Mouse (Mus musculus): ENCODE measurements around the gene Rnase2a. TPM values are rescaled to one million over a fixed set of nuclear protein-coding genes. Genes with fewer than 3 reads are reported as not detected.

Gene Rnase2a
- not detected for polyA plus RNA-seq (2017; shearing (Covaris generic))

DNA sequence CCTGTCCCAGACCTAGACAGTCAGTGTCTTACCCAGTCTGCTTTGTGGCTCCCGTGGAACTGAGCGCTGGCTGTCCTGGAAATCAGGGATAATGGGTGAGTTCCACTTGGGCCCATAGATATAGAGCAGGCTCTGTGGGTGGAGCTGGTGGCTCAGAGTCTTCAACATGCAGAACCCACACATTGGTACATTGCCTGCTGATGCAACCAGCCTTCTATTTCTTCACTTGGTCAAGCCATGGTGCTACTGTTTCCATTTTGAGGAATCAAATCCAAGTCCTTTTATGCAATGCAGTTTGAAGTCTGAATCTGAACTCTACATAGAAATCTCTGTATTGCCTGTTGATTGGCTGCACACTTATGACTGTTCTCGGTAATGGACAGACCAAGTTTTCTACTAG is at the start of gene Rnase2a:
Rnase2a (minus strand) TSS at position 72 of the 400 bp plus-strand sequence.

Other genes starting within 250 kb of the Rnase2a start
- not detected for gene Rnase10, start 248.4 kb downstream of the Rnase2a start, polyA plus RNA-seq (2017; shearing (Covaris generic))
- 0.32 TPM for gene Rnase9, start 214.2 kb downstream of the Rnase2a start, polyA plus RNA-seq (2017; shearing (Covaris generic))
- not detected for gene Rnase11, start 205.9 kb downstream of the Rnase2a start, polyA plus RNA-seq (2017; shearing (Covaris generic))
- gene Rnase12, start 198.5 kb downstream of the Rnase2a start, polyA plus RNA-seq (2017; shearing (Covaris generic)): not detected
- gene Olfr750, start 181.7 kb downstream of the Rnase2a start, polyA plus RNA-seq (2017; shearing (Covaris generic)): not detected
- gene Rnase4, start 165.0 kb downstream of the Rnase2a start, polyA plus RNA-seq (2017; shearing (Covaris generic)): 8.5 TPM
- gene Ang, start 165.0 kb downstream of the Rnase2a start, polyA plus RNA-seq (2017; shearing (Covaris generic)): 3.5 TPM
- gene Eddm3b, start 141.7 kb downstream of the Rnase2a start, polyA plus RNA-seq (2017; shearing (Covaris generic)): not detected
- gene Rnase6, start 132.2 kb downstream of the Rnase2a start, polyA plus RNA-seq (2017; shearing (Covaris generic)): not detected
- not detected for gene Rnase1, start 109.3 kb downstream of the Rnase2a start, polyA plus RNA-seq (2017; shearing (Covaris generic))
- gene Rnase2b, start 93.9 kb downstream of the Rnase2a start, polyA plus RNA-seq (2017; shearing (Covaris generic)): not detected
- gene Ang2, start 57.0 kb downstream of the Rnase2a start, polyA plus RNA-seq (2017; shearing (Covaris generic)): not detected
- gene Ear14, start 52.7 kb downstream of the Rnase2a start, polyA plus RNA-seq (2017; shearing (Covaris generic)): not detected
- gene Gm7247, start 105.6 kb upstream of the Rnase2a start, polyA plus RNA-seq (2017; shearing (Covaris generic)): not detected
- not detected for gene Vmn2r88, start 154.7 kb upstream of the Rnase2a start, polyA plus RNA-seq (2017; shearing (Covaris generic))
- 0.23 TPM for gene Vmn2r89, start 195.7 kb upstream of the Rnase2a start, polyA plus RNA-seq (2017; shearing (Covaris generic))

Measured in effector memory CD4-positive, alpha-beta T cell, adult 7 months (primary cell).